9 mouse cellular contexts compared by ENCODE assay signal in genomic region chr6:121087127-121087526, GRCm38 (mm10). TPM values are rescaled to one million over a fixed set of nuclear protein-coding genes. Genes with fewer than 3 reads are reported as not detected.
DNase-seq lines count a peak whose midpoint lies in the region; ATAC-seq lines count a peak whose summit lies in the region.
"Had no signal": no experiment of that assay in that cellular context is flagged by ENCODE, and none has a peak within 500 bp of the region (broad histone marks: within the 10 kb centered on the region; RNA-seq: fewer than 3 reads in every experiment).

No protein-coding gene starts in this region.

- 0 out of 2 replicates have a peak overlapping the region, but pooled peaks have one; percentile 4 for H3K27ac ChIP-seq in hindbrain, embryonic 10.5 days
- no peak overlapping the region for H3K27ac ChIP-seq in hindbrain, embryonic 12.5 days
- peak overlapping the region; percentile 61 for H3K27ac ChIP-seq in lung, embryonic 15.5 days
- peak overlapping the region; percentile 43; the same call in 1 of the 2 replicates for H3K27ac ChIP-seq in limb, embryonic 10.5 days

- WGBS in hindbrain, embryonic 10.5 days: 74% methylated on average over 10 of the region's 10 CpGs
- 64% methylated on average over 10 of the region's 10 CpGs for WGBS in hindbrain, embryonic 12.5 days
- WGBS in lung, embryonic 15.5 days: 56% methylated on average over 10 of the region's 10 CpGs
- WGBS in limb, embryonic 10.5 days: 82% methylated on average over 10 of the region's 10 CpGs

- H3K4me2 ChIP-seq in hindbrain, embryonic 12.5 days (replicated peaks): no peak overlapping the region
- H3K4me2 ChIP-seq in lung, embryonic 15.5 days: 0 out of 2 replicates have a peak overlapping the region, but pooled peaks have one; percentile 16
- H3K4me2 ChIP-seq: forebrain, embryonic 12.5 days had no signal

- H3K4me3 ChIP-seq in hindbrain, embryonic 10.5 days: no peak overlapping the region
- no peak overlapping the region for H3K4me3 ChIP-seq in hindbrain, embryonic 12.5 days
- no peak overlapping the region for H3K4me3 ChIP-seq in lung, embryonic 15.5 days
- H3K4me3 ChIP-seq in limb, embryonic 10.5 days: no peak overlapping the region
- H3K4me3 ChIP-seq: forebrain, embryonic 12.5 days had no signal

- peaks cover 19% of the 10 kb centered on the region; the same call in 1 of the 2 replicates for H3K36me3 ChIP-seq in hindbrain, embryonic 10.5 days
- H3K36me3 ChIP-seq in hindbrain, embryonic 12.5 days: no peaks in the 10 kb centered on the region
- H3K36me3 ChIP-seq in lung, embryonic 15.5 days: no peaks in the 10 kb centered on the region
- H3K36me3 ChIP-seq in limb, embryonic 10.5 days: peaks cover 8% of the 10 kb centered on the region
- H3K36me3 ChIP-seq: forebrain, embryonic 12.5 days had no signal

- ATAC-seq in hindbrain, embryonic 12.5 days (ENCODE audit: low FRiP score): no peak
- ATAC-seq in lung, embryonic 15.5 days (ENCODE audit: borderline replicate concordance, extremely low read depth, low FRiP score, low TSS enrichment): no peak
- ATAC-seq: inflammation-experienced regulatory T-cells, adult 6 months had no signal

- H3K4me1 ChIP-seq in hindbrain, embryonic 10.5 days (replicated peaks): peaks cover 42% of the 10 kb centered on the region
- H3K4me1 ChIP-seq in hindbrain, embryonic 12.5 days: peaks cover 25% of the 10 kb centered on the region
- peaks cover 65% of the 10 kb centered on the region for H3K4me1 ChIP-seq in lung, embryonic 15.5 days
- H3K4me1 ChIP-seq in limb, embryonic 10.5 days: peaks cover 32% of the 10 kb centered on the region

- DNase-seq in hindbrain, embryonic 10.5 days (ENCODE audit: low spot score): no peak
- DNase-seq in lung, postnatal 36 days: no peak
- no peak for DNase-seq in limb, embryonic 10.5 days (ENCODE audit: low spot score)
- DNase-seq in skeletal muscle tissue, adult 2 months (ENCODE audit: low read depth, low spot score): peak; percentile 53
- DNase-seq in natural killer cell, adult 2 months (ENCODE audit: low spot score in 2 of 2): no peak

- no peak overlapping the region for H3K9ac ChIP-seq in hindbrain, embryonic 12.5 days
- H3K9ac ChIP-seq in lung, embryonic 15.5 days: no peak overlapping the region
- H3K9ac ChIP-seq: forebrain, embryonic 12.5 days had no signal

- no peaks in the 10 kb centered on the region for H3K27me3 ChIP-seq in hindbrain, embryonic 10.5 days (ENCODE audit: insufficient read depth, poor library complexity, severe bottlenecking)
- no peaks in the 10 kb centered on the region for H3K27me3 ChIP-seq in hindbrain, embryonic 12.5 days
- no peaks in the 10 kb centered on the region for H3K27me3 ChIP-seq in lung, embryonic 15.5 days
- H3K27me3 ChIP-seq in limb, embryonic 10.5 days (ENCODE audit: low read depth, poor library complexity, severe bottlenecking): no peaks in the 10 kb centered on the region
- H3K27me3 ChIP-seq: forebrain, embryonic 12.5 days had no signal

- 0 out of 2 replicates have a peak, but pooled peaks cover 11% of the 10 kb centered on the region for H3K9me3 ChIP-seq in hindbrain, embryonic 10.5 days
- no peaks in the 10 kb centered on the region for H3K9me3 ChIP-seq in hindbrain, embryonic 12.5 days (replicated peaks)
- no peaks in the 10 kb centered on the region for H3K9me3 ChIP-seq in lung, embryonic 15.5 days
- no peaks in the 10 kb centered on the region for H3K9me3 ChIP-seq in limb, embryonic 10.5 days (replicated peaks)
- H3K9me3 ChIP-seq: forebrain, embryonic 12.5 days had no signal

RNA-seq across cellular contexts. Expression of gene Mical3, which starts 43.7 kb away (rescaled TPM):
- 10.3 and 11.8 TPM in 2 replicates for polyA plus RNA-seq in hindbrain, embryonic 10.5 days (2016; fragmentation: Nextera tagmentation; extraction: Ambion mirVana)
- 20.7 and 22.7 TPM in 2 replicates for polyA plus RNA-seq in hindbrain, embryonic 12.5 days (2016; fragmentation: Nextera tagmentation; extraction: Ambion mirVana)
- 17.6 and 20.0 TPM in 2 replicates for polyA plus RNA-seq in lung, embryonic 15.5 days (2015; fragmentation: Nextera tagmentation; extraction: Ambion mirVana)
- 8.2 and 9.8 TPM in 2 replicates for polyA plus RNA-seq in limb, embryonic 10.5 days (2016; fragmentation: Nextera tagmentation; extraction: Ambion mirVana)
